30 mouse cellular contexts compared by ENCODE assay signal in genomic region chr16:36526596-36527282, GRCm38 (mm10). TPM values are rescaled to one million over a fixed set of nuclear protein-coding genes. Genes with fewer than 3 reads are reported as not detected.
DNase-seq lines count a peak whose midpoint lies in the region; ATAC-seq and TF ChIP-seq lines count a peak whose summit lies in the region.
"Had no signal": no experiment of that assay in that cellular context is flagged by ENCODE, and none has a peak within 500 bp of the region (broad histone marks: within the 10 kb centered on the region; RNA-seq: fewer than 3 reads in every experiment).

No protein-coding gene starts in this region.

- DNase-seq in kidney, postnatal 14 days, result no peak
- peak; percentile 64 for DNase-seq in kidney, postnatal 0 days (ENCODE audit: low spot score)
- no peak for DNase-seq in kidney, postnatal 25 days
- DNase-seq: adrenal gland, adult 2 months; adrenal gland, postnatal 14 days; cerebellum, adult 11 months; cerebellum, adult 2 months; cerebellum, adult 9-11 months; cerebellum, postnatal 25 days; forebrain, postnatal 0 days; gastrocnemius, adult 2 months; gastrocnemius, postnatal 14 days; heart, adult 18-20 months; heart, postnatal 14 days; heart, postnatal 4 days had no signal

- WGBS in kidney, embryonic 14.5 days, result 28% methylated on average over 6 of the region's 6 CpGs
- WGBS in kidney, postnatal 0 days, result 34% methylated on average over 6 of the region's 6 CpGs

- peaks cover 8% of the 10 kb centered on the region for H3K4me1 ChIP-seq in kidney, embryonic 14.5 days (ENCODE audit: control insufficient read depth, insufficient read depth, low read length)
- peaks cover 2% of the 10 kb centered on the region for H3K4me1 ChIP-seq in kidney, postnatal 0 days (replicated peaks; ENCODE audit: insufficient read depth, low read length)
- peaks cover 3% of the 10 kb centered on the region; the same call in 1 of the 2 replicates for H3K4me1 ChIP-seq in megakaryocyte, embryonic 14.5 days
- H3K4me1 ChIP-seq: embryonic facial prominence, embryonic 12.5 days; heart, embryonic 10.5 days had no signal

- H3K9ac ChIP-seq in kidney, embryonic 14.5 days (ENCODE audit: low read depth, low read length), result no peak overlapping the region
- no peak overlapping the region for H3K9ac ChIP-seq in kidney, postnatal 0 days (ENCODE audit: low read depth, low read length)
- H3K9ac ChIP-seq: embryonic facial prominence, embryonic 12.5 days; embryonic facial prominence, embryonic 15.5 days; forebrain, postnatal 0 days; heart, embryonic 13.5 days; hindbrain, embryonic 14.5 days had no signal

- no peaks in the 10 kb centered on the region for H3K36me3 ChIP-seq in kidney, embryonic 14.5 days (ENCODE audit: control insufficient read depth, insufficient read depth, low read length)
- no peaks in the 10 kb centered on the region for H3K36me3 ChIP-seq in kidney, postnatal 0 days (ENCODE audit: insufficient read depth, low read length)
- no peaks in the 10 kb centered on the region for H3K36me3 ChIP-seq in megakaryocyte, embryonic 14.5 days (replicated peaks; ENCODE audit: low read length)
- H3K36me3 ChIP-seq: embryonic facial prominence, embryonic 12.5 days; embryonic facial prominence, embryonic 15.5 days; heart, embryonic 10.5 days; heart, embryonic 13.5 days had no signal

- no peak for TF ChIP-seq CTCF in kidney, postnatal 0 days (IDR thresholded peaks at IDR 0.05; ENCODE audit: low read depth)

- H3K4me2 ChIP-seq in kidney, embryonic 14.5 days (replicated peaks; ENCODE audit: low read depth, low read length), result no peak overlapping the region
- no peak overlapping the region for H3K4me2 ChIP-seq in kidney, postnatal 0 days (ENCODE audit: low read length)
- H3K4me2 ChIP-seq: embryonic facial prominence, embryonic 12.5 days; embryonic facial prominence, embryonic 15.5 days; heart, embryonic 13.5 days; hindbrain, embryonic 14.5 days had no signal

- H3K9me3 ChIP-seq in kidney, embryonic 14.5 days (ENCODE audit: control insufficient read depth, low read length), result no peaks in the 10 kb centered on the region
- no peaks in the 10 kb centered on the region for H3K9me3 ChIP-seq in kidney, postnatal 0 days (replicated peaks; ENCODE audit: low read length)
- H3K9me3 ChIP-seq in megakaryocyte, embryonic 14.5 days, result peaks cover 6% of the 10 kb centered on the region; the same call in 1 of the 2 replicates
- H3K9me3 ChIP-seq: embryonic facial prominence, embryonic 12.5 days; embryonic facial prominence, embryonic 15.5 days; heart, embryonic 10.5 days; heart, embryonic 13.5 days had no signal

- no peaks in the 10 kb centered on the region for H3K27me3 ChIP-seq in kidney, embryonic 14.5 days (ENCODE audit: control insufficient read depth, insufficient read depth, low read length)
- H3K27me3 ChIP-seq in kidney, postnatal 0 days (ENCODE audit: insufficient read depth, low read length), result no peaks in the 10 kb centered on the region
- peaks cover 4% of the 10 kb centered on the region for H3K27me3 ChIP-seq in megakaryocyte, embryonic 14.5 days (replicated peaks)
- H3K27me3 ChIP-seq: embryonic facial prominence, embryonic 12.5 days; embryonic facial prominence, embryonic 15.5 days; heart, embryonic 13.5 days had no signal

- no peak overlapping the region for H3K4me3 ChIP-seq in kidney, embryonic 14.5 days (ENCODE audit: low read length)
- H3K4me3 ChIP-seq in kidney, postnatal 0 days (replicated peaks; ENCODE audit: low read depth, low read length), result no peak overlapping the region
- H3K4me3 ChIP-seq in megakaryocyte, embryonic 14.5 days (replicated peaks), result peak overlapping the region; percentile 38
- H3K4me3 ChIP-seq: embryonic facial prominence, embryonic 12.5 days; embryonic facial prominence, embryonic 15.5 days; gastrocnemius, adult 2 months; heart, embryonic 10.5 days; heart, embryonic 13.5 days had no signal

- peak overlapping the region; percentile 11; the same call in 1 of the 2 replicates for H3K27ac ChIP-seq in kidney, embryonic 14.5 days (ENCODE audit: low read depth, low read length)
- no peak overlapping the region for H3K27ac ChIP-seq in kidney, postnatal 0 days
- H3K27ac ChIP-seq: embryonic facial prominence, embryonic 12.5 days; embryonic facial prominence, embryonic 15.5 days; gastrocnemius, adult 2 months; heart, embryonic 10.5 days; heart, embryonic 13.5 days; hindbrain, embryonic 14.5 days; hindbrain, postnatal 0 days had no signal

- ATAC-seq in kidney, embryonic 14.5 days (ENCODE audit: low FRiP score, low TSS enrichment), result peak; percentile 66
- ATAC-seq in kidney, postnatal 0 days (replicated peaks; ENCODE audit: low FRiP score, low read depth), result peak; percentile 50; the same call in 1 of the 2 replicates
- ATAC-seq in megakaryocyte, adult 5-6 weeks (ENCODE audit: poor library complexity, severe bottlenecking), result no peak
- ATAC-seq: CD4-positive, CD25-positive, alpha-beta regulatory T cell, adult 4 months; forebrain, embryonic 14.5 days; forebrain, postnatal 0 days; hindbrain, postnatal 0 days had no signal

RNA-seq across cellular contexts. Expression of gene Casr, which starts 35.2 kb away (rescaled TPM):
- polyA plus RNA-seq in kidney, embryonic 14.5 days (2014; fragmentation: Nextera tagmentation; extraction: Ambion mirVana), result 0.34 and 0.39 TPM in 2 replicates
- 3.5 and 4.6 TPM in 2 replicates for polyA plus RNA-seq in kidney, postnatal 0 days (2015; fragmentation: Nextera tagmentation; extraction: Ambion mirVana)
- not detected in 2 replicates for polyA plus RNA-seq in megakaryocyte, embryonic 14.5 days (2012; ENCODE audit: insufficient read depth, low replicate concordance)
- total RNA-seq in megakaryocyte, adult 5-6 weeks (2015), result not detected in 2 replicates
- not detected in 2 replicates for total RNA-seq in megakaryocyte, adult 5-6 weeks (2017)
- total RNA-seq: adrenal gland, adult 2 months; adrenal gland, postnatal 14 days; common myeloid progenitor, adult 5-6 weeks; heart, adult 18-20 months; heart, postnatal 14 days; MEL had no signal
- polyA plus RNA-seq: adrenal gland, adult 2 months; C2C12; CD4-positive, CD25-positive, alpha-beta regulatory T cell, adult 4 months; forebrain, embryonic 14.5 days; hindbrain, embryonic 11.5 days had no signal
